Mouse (Mus musculus): Measurements from ENCODE around the gene Nfib. TPM values are rescaled to one million over a fixed set of nuclear protein-coding genes. Genes with fewer than 3 reads are reported as not detected.

The Nfib gene
- total and polyA plus RNA-seq, 3 experiments: 0.16 TPM; not detected in 2

DNA sequence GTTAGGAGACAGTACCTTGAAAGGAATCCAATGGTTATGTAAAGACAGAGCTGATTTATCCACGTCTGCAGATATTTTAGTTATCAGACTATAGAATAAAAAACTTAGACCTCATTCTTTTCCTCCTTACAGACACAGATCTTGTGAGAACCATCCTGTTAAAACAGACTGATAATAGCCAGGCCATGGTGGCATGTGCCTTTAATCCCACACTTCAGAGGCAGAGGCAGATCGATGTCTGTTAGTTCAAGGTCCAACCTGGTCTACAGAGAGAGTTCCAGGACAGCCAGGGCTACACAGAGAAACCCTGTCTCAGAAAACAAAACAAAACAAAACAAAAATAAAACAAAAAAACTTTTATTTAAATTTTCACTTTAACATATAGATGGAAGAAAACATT is 264.9 kb downstream of the Nfib start:
- H3K36me3 ChIP-seq (replicated peaks): no peaks in the 10 kb centered on the region
- H3K4me3 ChIP-seq (ENCODE audit: low read depth, low read length): no peak overlapping the region
- no peaks in the 10 kb centered on the region for H3K27me3 ChIP-seq (ENCODE audit: insufficient read depth, low read length)
- TF ChIP-seq TAL1 (conservative IDR thresholded peaks at IDR 0.05; ENCODE audit: low read depth, low read length) (no peak), POLR2AphosphoS5 (IDR thresholded peaks at IDR 0.05; ENCODE audit: insufficient replicate concordance, low read depth, low read length) (no peak), GATA2 (IDR thresholded peaks at IDR 0.05; ENCODE audit: borderline replicate concordance, low read depth, low read length) (no peak), CTCF (IDR thresholded peaks at IDR 0.05; ENCODE audit: low read depth, low read length) (no peak), GATA1 (IDR thresholded peaks at IDR 0.05; ENCODE audit: borderline replicate concordance, low read length) (no peak)
- ATAC-seq (ENCODE audit: extremely low read depth, insufficient number of reproducible peaks, low FRiP score, poor library complexity, severe bottlenecking): no peak
- no peaks in the 10 kb centered on the region for H3K4me1 ChIP-seq (ENCODE audit: insufficient read depth, low read depth, low read length)
- peaks cover 24% of the 10 kb centered on the region for H3K9me3 ChIP-seq (replicated peaks)
- DNase-seq (ENCODE audit: low spot score): no peak

DNA sequence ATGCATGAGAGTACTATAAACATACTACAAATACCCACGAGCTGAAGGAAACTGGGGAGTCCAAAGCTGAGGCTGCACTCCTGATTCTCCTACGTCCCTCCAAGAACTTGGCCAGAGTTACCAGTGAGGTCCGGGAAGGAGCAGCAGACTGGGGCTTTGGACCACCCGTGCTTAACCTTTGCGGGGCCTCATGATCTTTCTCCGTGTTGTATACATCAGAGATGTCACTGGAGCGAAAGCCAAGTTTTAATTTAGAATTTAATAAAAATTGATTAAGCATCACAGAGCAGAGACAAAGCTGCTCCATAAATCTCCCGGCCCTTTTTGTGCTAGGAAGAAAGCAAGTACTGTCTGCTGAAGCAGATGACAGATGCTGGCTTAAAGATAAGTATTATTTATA is 265.7 kb downstream of the Nfib start:
- H3K27me3 ChIP-seq (ENCODE audit: insufficient read depth, low read length): no peaks in the 10 kb centered on the region
- no peaks in the 10 kb centered on the region for H3K36me3 ChIP-seq (replicated peaks)
- TF ChIP-seq TAL1 (conservative IDR thresholded peaks at IDR 0.05; ENCODE audit: low read depth, low read length): no peak
- TF ChIP-seq CTCF (IDR thresholded peaks at IDR 0.05; ENCODE audit: low read depth, low read length): no peak
- no peak for TF ChIP-seq POLR2AphosphoS5 (IDR thresholded peaks at IDR 0.05; ENCODE audit: insufficient replicate concordance, low read depth, low read length)
- no peak for TF ChIP-seq GATA1 (IDR thresholded peaks at IDR 0.05; ENCODE audit: borderline replicate concordance, low read length)
- TF ChIP-seq GATA2 (IDR thresholded peaks at IDR 0.05; ENCODE audit: borderline replicate concordance, low read depth, low read length): no peak
- no peaks in the 10 kb centered on the region for H3K4me1 ChIP-seq (ENCODE audit: insufficient read depth, low read depth, low read length)
- peaks cover 29% of the 10 kb centered on the region for H3K9me3 ChIP-seq (replicated peaks)
- H3K4me3 ChIP-seq (ENCODE audit: low read depth, low read length): no peak overlapping the region
- ATAC-seq (ENCODE audit: extremely low read depth, insufficient number of reproducible peaks, low FRiP score, poor library complexity, severe bottlenecking): no peak
- DNase-seq (ENCODE audit: low spot score): no peak

DNA sequence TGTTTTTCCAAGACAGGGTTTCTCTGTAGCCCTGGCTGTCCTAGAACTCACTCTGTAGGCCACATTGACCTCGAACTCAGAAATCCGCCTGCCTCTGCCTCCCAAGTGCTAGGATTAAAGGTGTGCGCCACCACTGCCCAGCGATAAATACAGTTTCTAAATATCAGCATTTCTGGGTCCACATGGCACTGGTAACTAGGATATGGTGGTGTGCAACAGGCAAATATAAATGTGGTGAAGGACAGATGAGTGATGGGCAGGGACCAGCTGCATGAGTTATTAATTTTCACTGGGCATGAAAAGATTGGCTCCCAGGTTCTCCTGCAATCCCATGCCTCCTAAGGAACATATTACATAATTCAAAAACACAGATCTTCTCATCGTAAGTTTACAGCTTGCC is 266.9 kb downstream of the Nfib start:
- Histone ChIP-seq H3K9me3 (replicated peaks) (peaks cover 32% of the 10 kb centered on the region), H3K4me1 (ENCODE audit: insufficient read depth, low read depth, low read length) (no peaks in the 10 kb centered on the region), H3K4me3 (ENCODE audit: low read depth, low read length) (no peak overlapping the region), H3K27me3 (ENCODE audit: insufficient read depth, low read length) (no peaks in the 10 kb centered on the region), H3K36me3 (replicated peaks) (no peaks in the 10 kb centered on the region)
- ATAC-seq (ENCODE audit: extremely low read depth, insufficient number of reproducible peaks, low FRiP score, poor library complexity, severe bottlenecking): no peak
- no peak for TF ChIP-seq CTCF (IDR thresholded peaks at IDR 0.05; ENCODE audit: low read depth, low read length)
- DNase-seq (ENCODE audit: low spot score): no peak

DNA sequence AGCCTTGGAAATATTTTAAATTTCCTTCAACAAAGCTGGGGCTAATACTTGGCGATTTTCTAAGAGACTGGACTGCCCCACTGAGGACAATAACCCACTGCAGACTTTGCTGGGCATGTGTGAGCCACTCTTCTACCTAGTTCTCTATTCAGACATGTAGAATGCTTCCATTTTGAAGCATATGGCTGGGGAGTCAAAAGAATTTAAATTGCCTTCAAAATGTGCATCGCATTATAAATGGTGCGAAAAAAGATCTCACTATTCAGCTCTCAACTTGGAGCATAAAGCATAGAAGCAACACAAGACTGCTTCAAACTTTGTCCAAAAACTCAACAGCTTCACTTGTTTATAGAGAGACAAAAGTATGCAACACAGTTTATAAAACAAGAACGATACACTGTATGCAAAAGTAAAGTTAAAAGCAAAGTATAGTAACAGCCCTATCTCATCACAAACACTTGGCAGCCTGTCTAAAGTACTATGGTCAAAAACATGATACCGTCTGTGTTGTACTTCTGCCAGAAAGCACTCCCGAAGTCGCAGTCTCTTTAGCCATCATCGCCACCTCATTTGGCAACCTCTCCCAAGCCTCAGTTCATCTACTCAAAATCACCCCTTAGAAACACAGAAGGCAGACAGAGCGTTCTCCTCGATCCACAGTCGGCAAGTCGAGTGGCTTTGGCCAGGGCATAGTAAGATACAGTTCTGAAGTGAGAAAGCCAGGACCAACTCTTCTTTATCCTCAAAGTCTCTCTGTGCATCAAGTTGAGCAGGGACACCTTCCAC is 267.8 kb downstream of the Nfib start:
- no peak for TF ChIP-seq GATA2 (IDR thresholded peaks at IDR 0.05; ENCODE audit: borderline replicate concordance, low read depth, low read length)
- no peak for TF ChIP-seq CTCF (IDR thresholded peaks at IDR 0.05; ENCODE audit: low read depth, low read length)
- no peak for TF ChIP-seq POLR2AphosphoS5 (IDR thresholded peaks at IDR 0.05; ENCODE audit: insufficient replicate concordance, low read depth, low read length)
- TF ChIP-seq GATA1 (IDR thresholded peaks at IDR 0.05; ENCODE audit: borderline replicate concordance, low read length): no peak
- TF ChIP-seq TAL1 (conservative IDR thresholded peaks at IDR 0.05; ENCODE audit: low read depth, low read length): no peak
- no peaks in the 10 kb centered on the region for H3K27me3 ChIP-seq (ENCODE audit: insufficient read depth, low read length)
- ATAC-seq (ENCODE audit: extremely low read depth, insufficient number of reproducible peaks, low FRiP score, poor library complexity, severe bottlenecking) (no peak), DNase-seq (ENCODE audit: low spot score) (no peak)
- no peaks in the 10 kb centered on the region for H3K4me1 ChIP-seq (ENCODE audit: insufficient read depth, low read depth, low read length)
- H3K36me3 ChIP-seq (replicated peaks): no peaks in the 10 kb centered on the region
- peaks cover 24% of the 10 kb centered on the region for H3K9me3 ChIP-seq (replicated peaks)
- no peak overlapping the region for H3K4me3 ChIP-seq (ENCODE audit: low read depth, low read length)

DNA sequence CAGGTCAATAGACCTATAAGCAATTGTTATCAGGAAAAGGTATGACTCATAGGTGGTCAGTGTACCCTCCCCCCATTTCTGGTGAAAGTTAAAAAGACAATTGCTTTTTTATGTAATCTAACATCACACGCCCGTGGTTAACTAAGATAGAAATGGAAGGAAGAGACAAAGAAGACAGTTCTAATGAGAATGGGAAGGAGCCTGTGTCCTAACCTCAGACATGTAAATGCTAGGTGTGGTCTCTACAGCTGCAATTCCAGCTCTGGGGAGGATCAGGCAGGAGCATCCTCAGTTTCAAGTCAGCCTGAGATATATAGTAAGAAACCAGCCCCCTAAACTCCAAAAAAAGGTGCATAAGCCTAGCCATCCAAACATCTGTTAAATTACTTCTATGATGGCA is 268.9 kb downstream of the Nfib start:
- Histone ChIP-seq H3K9me3 (replicated peaks) (peaks cover 23% of the 10 kb centered on the region), H3K4me1 (ENCODE audit: insufficient read depth, low read depth, low read length) (no peaks in the 10 kb centered on the region), H3K4me3 (ENCODE audit: low read depth, low read length) (no peak overlapping the region), H3K36me3 (replicated peaks) (no peaks in the 10 kb centered on the region), H3K27me3 (ENCODE audit: insufficient read depth, low read length) (no peaks in the 10 kb centered on the region)
- DNase-seq (ENCODE audit: low spot score): no peak
- no peak for TF ChIP-seq GATA2 (IDR thresholded peaks at IDR 0.05; ENCODE audit: borderline replicate concordance, low read depth, low read length)
- TF ChIP-seq CTCF (IDR thresholded peaks at IDR 0.05; ENCODE audit: low read depth, low read length): no peak
- TF ChIP-seq POLR2AphosphoS5 (IDR thresholded peaks at IDR 0.05; ENCODE audit: insufficient replicate concordance, low read depth, low read length): no peak
- no peak for TF ChIP-seq TAL1 (conservative IDR thresholded peaks at IDR 0.05; ENCODE audit: low read depth, low read length)
- TF ChIP-seq GATA1 (IDR thresholded peaks at IDR 0.05; ENCODE audit: borderline replicate concordance, low read length): no peak
- ATAC-seq (ENCODE audit: extremely low read depth, insufficient number of reproducible peaks, low FRiP score, poor library complexity, severe bottlenecking): no peak

DNA sequence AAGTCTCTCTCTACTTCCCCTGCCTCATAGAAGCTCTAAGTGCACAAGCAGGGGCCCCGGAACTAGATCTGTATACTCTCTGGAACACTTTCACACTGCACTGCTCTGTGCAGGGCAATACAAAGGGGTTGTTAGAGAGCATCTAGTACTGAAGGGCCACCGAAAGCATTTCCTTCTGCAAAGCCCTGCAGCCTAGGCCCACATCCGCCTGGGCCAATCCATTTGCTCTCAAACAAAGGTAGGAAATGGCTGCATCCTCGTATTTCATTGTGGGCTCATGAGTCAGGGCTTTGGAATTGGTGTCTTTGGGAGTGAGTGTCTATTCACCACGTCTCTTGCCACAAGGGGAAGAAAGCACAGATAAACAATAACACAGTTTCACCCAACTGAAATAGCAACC is 269.8 kb downstream of the Nfib start:
- ATAC-seq (ENCODE audit: extremely low read depth, insufficient number of reproducible peaks, low FRiP score, poor library complexity, severe bottlenecking) (no peak), DNase-seq (ENCODE audit: low spot score) (no peak)
- Histone ChIP-seq H3K9me3 (replicated peaks) (peaks cover 25% of the 10 kb centered on the region), H3K27me3 (ENCODE audit: insufficient read depth, low read length) (no peaks in the 10 kb centered on the region), H3K36me3 (replicated peaks) (no peaks in the 10 kb centered on the region), H3K4me1 (ENCODE audit: insufficient read depth, low read depth, low read length) (no peaks in the 10 kb centered on the region), H3K4me3 (ENCODE audit: low read depth, low read length) (no peak overlapping the region)
- TF ChIP-seq GATA2 (IDR thresholded peaks at IDR 0.05; ENCODE audit: borderline replicate concordance, low read depth, low read length): no peak
- no peak for TF ChIP-seq CTCF (IDR thresholded peaks at IDR 0.05; ENCODE audit: low read depth, low read length)
- no peak for TF ChIP-seq TAL1 (conservative IDR thresholded peaks at IDR 0.05; ENCODE audit: low read depth, low read length)

All from G1E (cell line).